Mouse (Mus musculus) v-Abl transformed pro-B cells (cell line): ENCODE data around the gene Carmil3.

ENCODE experiments used
- in situ Hi-C, 2 experiments: fragments of 400-800 bp; cut with MboI; formaldehyde crosslinking; loops; one replicate each; pipeline ENCODE4 v1.15.1; 2025; ENCODE audit not compliant: unreplicated experiment in 2 of 2

Carmil3 gene

GRCm38 (mm10) chr14:55536116-55536745, 45.8 kb downstream of the Carmil3 start:
- in situ Hi-C loops, result loop anchor here in 1 of 2 experiments (5.0 kb wide), 1 partner anchor 34 kb away; no protein-coding TSS in a partner anchor

DNA sequence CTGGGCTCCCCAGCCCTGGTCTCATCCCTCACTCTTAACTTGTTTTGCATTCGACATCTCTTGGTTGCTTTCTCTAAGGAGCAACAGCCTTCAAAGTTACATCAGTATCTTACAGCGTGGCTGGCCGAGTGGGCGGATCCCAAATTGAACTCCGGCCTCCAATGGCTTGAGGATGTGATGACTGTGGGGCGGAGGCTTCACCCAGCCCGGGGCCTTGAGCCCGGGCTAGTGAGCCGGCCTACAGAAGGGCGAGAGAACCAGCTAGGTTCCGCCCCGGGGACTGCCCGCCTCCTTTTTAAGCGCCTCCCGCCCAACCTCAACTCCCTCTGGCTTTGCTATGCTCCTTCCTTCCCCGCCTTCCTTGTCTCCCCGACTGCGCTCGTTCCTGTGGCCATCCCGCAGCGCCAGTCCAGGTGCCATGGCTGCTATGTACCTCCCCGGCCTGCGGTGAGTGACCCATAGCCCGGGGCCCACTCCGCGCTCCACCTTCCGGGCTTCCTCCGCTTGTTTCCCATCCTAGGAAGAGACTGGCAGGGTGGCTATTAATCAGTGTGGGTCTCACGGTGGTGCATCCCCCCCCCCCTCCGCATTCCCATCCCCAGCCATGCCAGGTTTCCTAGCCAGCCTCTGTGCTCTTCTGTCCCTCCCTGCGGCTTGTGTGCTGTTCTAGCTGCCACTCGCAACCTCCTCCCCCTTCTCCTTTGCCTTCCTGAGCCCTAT, 49.8 kb downstream of the Carmil3 start, which contains the start of gene Pck2:
Gene Pck2 (plus strand): TSS at position 200 of the 720 bp plus-strand sequence.
- in situ Hi-C loops, result no loop called here

DNA sequence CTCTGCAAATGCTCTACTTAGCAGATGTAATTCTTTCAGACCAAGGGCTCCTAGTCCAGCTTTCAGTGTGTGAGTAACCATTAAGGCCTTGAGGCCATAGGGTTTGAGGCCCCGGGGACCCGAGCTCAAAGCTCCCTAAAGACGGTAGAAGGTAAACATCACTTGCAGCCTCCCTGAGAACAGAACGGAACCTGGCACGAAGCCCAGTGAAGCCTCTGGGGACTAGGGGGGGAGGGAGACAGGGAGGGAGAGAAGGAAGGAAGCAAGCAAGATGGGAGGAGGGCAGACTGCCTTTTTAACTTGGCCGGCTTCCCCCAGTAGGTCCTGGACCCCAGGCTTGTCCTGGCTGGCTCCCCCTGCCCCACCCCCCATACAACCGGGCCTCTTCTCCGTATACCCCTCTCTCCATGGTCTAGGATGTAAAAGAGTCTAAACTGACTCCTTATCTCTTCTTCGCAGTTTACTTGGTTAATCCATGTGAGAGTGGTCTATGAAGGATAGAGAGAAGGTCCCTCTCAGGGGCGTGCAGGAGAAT, 50.4 kb downstream of the Carmil3 start:
- in situ Hi-C loops, result no loop called here

GRCm38 (mm10) chr14:55542268-55542667, 51.8 kb downstream of the Carmil3 start:
- in situ Hi-C loops, result no loop called here

DNA sequence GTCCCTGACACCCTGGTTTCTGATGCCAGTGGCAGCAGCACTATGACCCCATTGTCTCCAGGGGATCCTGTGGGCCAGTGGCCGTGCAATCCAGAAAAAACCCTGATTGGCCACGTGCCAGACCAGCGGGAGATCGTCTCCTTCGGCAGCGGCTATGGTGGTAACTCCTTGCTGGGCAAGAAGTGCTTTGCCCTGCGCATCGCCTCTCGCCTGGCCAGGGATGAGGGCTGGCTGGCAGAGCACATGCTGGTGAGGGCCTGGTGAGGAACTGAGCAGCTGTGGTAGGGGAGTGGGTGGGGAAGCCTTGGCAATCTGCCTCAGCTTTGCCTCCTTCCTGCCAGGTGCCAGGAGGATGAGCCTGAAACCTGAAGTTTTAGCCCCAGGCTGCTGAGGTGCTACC, 53.9 kb downstream of the Carmil3 start:
- in situ Hi-C loops, result no loop called here

DNA sequence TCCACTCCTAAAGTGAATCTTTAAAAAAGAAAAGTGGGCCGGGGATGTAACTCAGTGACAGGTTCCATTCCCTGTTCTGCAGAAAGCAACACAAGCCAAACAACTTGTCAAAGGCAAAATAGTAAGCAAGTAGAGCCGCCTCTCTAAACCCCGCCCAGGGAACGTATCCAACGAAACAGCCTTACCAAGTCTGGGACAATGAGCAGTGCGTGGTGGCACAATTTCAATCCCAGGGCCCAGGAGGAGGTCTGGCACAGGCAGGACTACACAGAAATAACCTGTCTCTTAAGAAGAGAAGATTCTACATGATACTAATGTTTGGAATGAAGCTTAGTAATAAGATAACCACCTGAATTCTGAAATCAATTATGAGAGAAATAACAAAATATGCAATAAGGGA, 59.7 kb downstream of the Carmil3 start:
- in situ Hi-C loops, result loop anchor here in 1 of 2 experiments (10.0 kb wide), 1 partner anchor 55 kb away; the partner anchor contains the start of gene Carmil3

DNA sequence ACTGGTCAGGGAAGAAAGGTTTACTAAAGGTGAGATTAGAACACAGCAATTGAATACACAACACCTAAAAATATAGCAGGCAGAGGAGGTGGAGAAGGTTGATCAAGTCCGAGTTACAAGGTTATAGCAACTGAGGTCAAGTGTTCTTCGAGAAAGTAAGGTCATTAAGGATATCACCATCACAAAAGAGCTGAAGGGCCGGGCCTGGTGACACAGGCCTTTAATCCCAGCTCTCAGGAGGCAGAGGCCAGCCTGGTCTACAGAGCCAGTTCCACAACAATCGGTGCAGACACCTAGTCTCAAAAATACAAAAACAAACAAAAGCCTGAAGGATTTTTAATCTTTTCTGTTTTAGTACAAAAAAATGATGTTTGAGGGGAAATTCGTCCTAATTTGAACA, 60.9 kb downstream of the Carmil3 start:
- in situ Hi-C loops, result loop anchor here in 1 of 2 experiments (10.0 kb wide), 1 partner anchor 57 kb away; the partner anchor contains the start of gene Carmil3

GRCm38 (mm10) chr14:55551794-55552193, 61.3 kb downstream of the Carmil3 start:
- in situ Hi-C loops, result loop anchor here in 1 of 2 experiments (10.0 kb wide), 1 partner anchor 57 kb away; the partner anchor contains the start of gene Carmil3

- in situ Hi-C loops, result loop anchor here (5.0 to 10.0 kb wide), 2 partner anchors 57 to 60 kb away; partner anchors contain the start of gene Carmil3 (in 1 of the 2)
Measured at GRCm38 (mm10) chr14:55554635-55555034, 64.2 kb downstream of the Carmil3 start.

DNA sequence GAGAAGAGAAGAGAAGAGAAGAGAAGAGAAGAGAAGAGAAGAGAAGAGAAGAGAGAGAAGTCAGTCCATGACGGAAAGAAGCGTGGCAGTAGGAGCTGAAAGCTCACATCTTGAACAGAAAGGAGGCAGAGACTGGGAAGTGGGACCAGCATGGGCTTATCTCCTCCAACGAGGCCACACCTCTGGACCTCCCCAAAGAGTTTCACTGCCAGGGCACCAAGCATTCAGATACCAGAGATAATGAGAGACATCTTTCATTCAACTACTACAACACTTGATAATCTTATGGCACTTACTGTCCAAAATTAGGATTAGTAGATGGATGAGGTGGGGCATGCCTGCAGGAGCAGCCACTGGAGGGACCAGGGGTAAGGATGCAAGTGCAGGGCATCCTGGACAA, 65.3 kb downstream of the Carmil3 start:
- in situ Hi-C loops, result loop anchor here (5.0 to 10.0 kb wide), 2 partner anchors 58 to 61 kb away; partner anchors contain the start of gene Carmil3 (in 1 of the 2)

DNA sequence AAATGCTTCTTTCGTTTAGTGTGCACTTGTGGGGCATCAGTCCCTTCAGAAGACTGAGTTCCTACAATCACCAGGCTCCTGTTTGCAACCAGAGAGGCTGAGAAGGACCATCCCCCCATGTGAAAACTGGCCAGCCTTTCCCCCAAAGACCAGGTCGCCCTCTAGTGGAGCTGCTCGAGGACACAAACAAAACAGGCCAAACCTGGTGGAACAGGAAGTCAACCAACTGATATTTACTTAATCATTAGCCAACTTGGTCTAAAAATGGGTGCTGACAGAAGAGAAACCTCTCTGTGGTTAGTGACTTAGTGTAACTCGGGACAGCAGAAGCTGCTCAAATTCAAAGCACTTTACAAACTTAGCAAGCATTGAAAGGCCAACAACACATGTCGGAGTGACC, 66.6 kb downstream of the Carmil3 start:
- in situ Hi-C loops, result loop anchor here (5.0 to 10.0 kb wide), 2 partner anchors 60 to 62 kb away; partner anchors contain the start of gene Carmil3 (in 1 of the 2)

DNA sequence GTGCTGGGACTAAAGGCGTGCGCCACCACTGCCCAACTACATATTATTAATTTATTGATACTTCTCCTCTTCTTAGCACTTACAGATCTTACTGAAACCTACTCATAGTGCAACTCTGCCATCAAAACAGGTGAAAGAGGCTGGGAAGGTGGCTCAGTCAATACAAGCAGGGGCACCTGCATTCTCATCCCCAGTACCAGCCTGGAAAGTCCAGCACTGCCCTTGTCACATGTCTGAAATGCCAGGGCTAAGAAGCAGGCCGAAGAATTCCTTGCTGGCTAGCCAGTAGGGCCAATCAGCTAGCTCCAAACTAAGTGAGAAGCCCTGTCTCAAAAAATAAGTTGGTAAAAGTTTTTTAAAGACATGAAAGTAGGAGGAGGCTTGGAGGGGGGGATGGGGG, 67.1 kb downstream of the Carmil3 start:
- in situ Hi-C loops, result loop anchor here (5.0 to 10.0 kb wide), 2 partner anchors 60 to 63 kb away; partner anchors contain the start of gene Carmil3 (in 1 of the 2)
